Mouse (Mus musculus): ENCODE measurements around the gene Hist1h2bh. TPM values are rescaled to one million over a fixed set of nuclear protein-coding genes. Genes with fewer than 3 reads are reported as not detected.
"Not testable (repeated sequence)": the region's sequence is repeated elsewhere in the genome, so short reads cannot be mapped to it uniquely, and the experiment has no call there.

Hist1h2bh gene
- polyA plus RNA-seq, 1 experiment, result 4.2 TPM

DNA sequence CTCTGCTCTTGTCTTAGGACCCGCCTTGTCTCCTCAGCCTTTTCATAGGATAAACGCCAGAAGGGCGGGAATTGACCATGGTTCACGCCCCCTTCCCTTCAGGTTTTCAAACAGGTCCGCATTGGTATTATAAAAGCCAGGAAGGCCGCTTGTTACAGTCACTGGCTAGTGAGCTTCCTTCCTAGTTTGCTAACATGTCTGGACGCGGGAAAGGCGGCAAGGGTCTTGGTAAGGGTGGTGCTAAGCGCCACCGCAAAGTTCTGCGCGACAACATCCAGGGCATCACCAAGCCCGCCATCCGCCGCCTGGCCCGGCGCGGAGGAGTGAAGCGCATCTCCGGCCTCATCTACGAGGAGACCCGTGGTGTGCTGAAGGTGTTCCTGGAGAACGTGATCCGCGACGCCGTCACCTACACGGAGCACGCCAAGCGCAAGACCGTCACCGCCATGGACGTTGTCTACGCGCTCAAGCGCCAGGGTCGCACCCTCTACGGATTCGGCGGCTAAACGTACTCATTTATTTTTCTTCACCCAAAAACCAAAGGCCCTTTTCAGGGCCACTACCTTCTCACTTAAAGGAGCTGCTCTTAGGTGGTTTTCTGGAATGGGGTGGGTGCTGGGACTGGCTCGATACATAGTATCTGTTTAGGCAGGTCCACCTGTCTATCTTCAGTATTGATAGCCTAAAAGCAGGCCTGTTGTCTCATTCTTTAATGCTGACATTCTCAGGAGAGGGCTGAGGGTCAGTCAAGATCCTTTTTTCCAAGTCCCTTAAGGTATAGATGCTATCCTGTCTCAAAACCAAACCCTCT lies 38.4 kb upstream of the Hist1h2bh start, which contains the start of gene Hist1h4d:
Gene Hist1h4d (plus strand): TSS at position 191 of the 811 bp plus-strand sequence.
- H3K27me3 ChIP-seq (ENCODE audit: control insufficient read depth, insufficient read depth, low read length, poor library complexity, severe bottlenecking), result no peaks in the 10 kb centered on the region
- TF ChIP-seq POLR2A (IDR thresholded peaks at IDR 0.05; ENCODE audit: insufficient read depth, low read length), result peak; percentile 100
- no peak for TF ChIP-seq CTCF (IDR thresholded peaks at IDR 0.05; ENCODE audit: low read depth, low read length)
- peak; percentile 72 for TF ChIP-seq EP300 (IDR thresholded peaks at IDR 0.05; ENCODE audit: insufficient read depth, low read depth, low read length)
- H3K9ac ChIP-seq (ENCODE audit: low read depth, poor library complexity, severe bottlenecking), result peak within 1 kb of the TSS; percentile 95
- H3K27ac ChIP-seq (ENCODE audit: insufficient read depth, low read length), result peak within 1 kb of the TSS; percentile 64
- no peaks in the 10 kb centered on the region for H3K36me3 ChIP-seq (ENCODE audit: control insufficient read depth, insufficient read depth, low read length, poor library complexity, severe bottlenecking)
- H3K9me3 ChIP-seq (replicated peaks; ENCODE audit: control insufficient read depth, insufficient read depth, low read length, poor library complexity, severe bottlenecking), result no peaks in the 10 kb centered on the region
- H3K4me3 ChIP-seq (ENCODE audit: low read depth, low read length), result peak within 1 kb of the TSS; percentile 68
- H3K4me1 ChIP-seq (ENCODE audit: control insufficient read depth, insufficient read depth, low read length), result no peaks in the 10 kb centered on the region

DNA sequence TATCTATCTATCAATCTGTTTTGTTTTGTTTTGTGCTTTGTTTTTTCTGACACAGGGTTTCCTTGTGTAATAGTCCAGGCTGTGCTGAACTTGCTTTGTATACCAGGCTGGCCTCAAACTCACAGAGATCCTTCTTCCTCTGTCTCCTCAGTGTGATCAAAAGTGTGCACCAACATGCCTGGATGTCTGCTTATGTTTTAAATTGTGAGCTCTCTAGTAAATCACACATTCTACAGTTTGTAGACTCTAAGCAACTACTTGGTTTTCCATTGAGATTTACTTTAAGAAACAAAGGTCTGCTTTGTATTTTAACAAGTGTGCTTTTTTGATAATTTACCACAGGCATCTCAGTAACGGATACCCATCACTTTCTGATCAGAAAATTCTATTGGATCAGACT lies 34.6 kb upstream of the Hist1h2bh start:
- Histone ChIP-seq H3K4me1 (ENCODE audit: control insufficient read depth, insufficient read depth, low read length) (no peaks in the 10 kb centered on the region), H3K9me3 (replicated peaks; ENCODE audit: control insufficient read depth, insufficient read depth, low read length, poor library complexity, severe bottlenecking) (no peaks in the 10 kb centered on the region), H3K4me3 (ENCODE audit: low read depth, low read length) (no peak overlapping the region), H3K9ac (ENCODE audit: low read depth, poor library complexity, severe bottlenecking) (no peak overlapping the region), H3K27ac (ENCODE audit: insufficient read depth, low read length) (no peak overlapping the region), H3K27me3 (ENCODE audit: control insufficient read depth, insufficient read depth, low read length, poor library complexity, severe bottlenecking) (no peaks in the 10 kb centered on the region), H3K36me3 (ENCODE audit: control insufficient read depth, insufficient read depth, low read length, poor library complexity, severe bottlenecking) (no peaks in the 10 kb centered on the region)
- TF ChIP-seq POLR2A (IDR thresholded peaks at IDR 0.05; ENCODE audit: insufficient read depth, low read length) (no peak), CTCF (IDR thresholded peaks at IDR 0.05; ENCODE audit: low read depth, low read length) (no peak), EP300 (IDR thresholded peaks at IDR 0.05; ENCODE audit: insufficient read depth, low read depth, low read length) (no peak)

DNA sequence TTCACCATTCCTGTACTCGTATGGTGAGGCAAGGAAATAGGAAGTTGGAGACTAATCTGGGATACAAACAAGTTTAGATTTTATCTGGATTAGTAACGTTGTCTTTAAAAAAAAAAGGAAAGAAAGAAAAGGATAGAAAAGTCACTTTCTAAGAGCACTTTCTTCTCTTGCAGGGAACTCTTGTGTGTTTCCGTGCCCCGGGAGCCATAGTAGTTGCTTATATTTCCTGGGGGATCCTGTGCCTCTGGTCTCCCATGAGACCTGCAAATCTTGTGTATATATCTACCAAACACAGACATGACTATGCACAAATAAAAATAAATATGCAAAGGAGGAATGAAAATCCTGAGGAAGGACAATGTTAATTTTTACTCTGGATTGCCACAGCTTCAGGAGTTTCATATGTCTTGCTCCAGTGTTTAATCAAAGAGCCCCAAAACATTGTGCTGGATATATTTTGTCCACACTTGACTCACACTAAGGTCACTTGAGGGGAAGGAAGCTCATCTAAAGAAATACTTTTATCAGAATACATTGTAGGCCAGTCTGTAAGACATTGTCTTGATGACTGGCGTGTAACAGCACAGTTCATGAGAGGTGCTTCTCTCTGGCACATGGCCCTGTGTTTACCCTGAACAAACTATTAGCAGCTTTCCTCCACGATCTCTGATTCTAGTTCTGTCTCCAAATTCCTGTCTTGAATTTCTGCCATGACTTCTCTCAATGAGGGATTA lies 33.9 kb upstream of the Hist1h2bh start:
- TF ChIP-seq CTCF (IDR thresholded peaks at IDR 0.05; ENCODE audit: low read depth, low read length) (no peak), POLR2A (IDR thresholded peaks at IDR 0.05; ENCODE audit: insufficient read depth, low read length) (no peak), EP300 (IDR thresholded peaks at IDR 0.05; ENCODE audit: insufficient read depth, low read depth, low read length) (no peak)
- peak overlapping the region; percentile 72; the same call in 1 of the 2 replicates for H3K4me3 ChIP-seq (ENCODE audit: low read depth, low read length)

DNA sequence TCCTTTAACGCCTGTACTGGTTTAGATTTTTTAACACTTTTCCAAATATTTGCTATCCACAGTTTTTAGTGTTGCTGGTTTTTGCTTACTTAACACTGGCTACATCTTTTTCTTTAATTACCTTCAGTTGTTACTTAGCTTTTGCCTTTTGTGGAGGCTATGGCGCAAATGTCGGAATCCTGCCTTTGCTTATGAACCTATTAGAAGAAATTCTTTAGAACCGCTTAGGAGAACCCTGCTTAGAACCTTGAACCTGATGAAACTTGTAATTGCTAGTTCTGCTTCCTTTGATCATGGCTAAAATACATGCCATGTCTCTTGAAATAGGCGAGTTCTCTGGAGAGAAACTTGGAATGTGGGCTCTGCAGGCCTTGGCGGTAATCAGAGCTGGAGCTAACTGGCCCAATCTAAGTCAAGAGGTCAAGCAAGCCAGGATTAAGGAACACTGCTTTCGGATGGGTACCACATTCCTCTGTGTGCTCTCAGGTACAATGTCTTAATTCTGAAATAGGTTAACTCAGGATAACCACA lies 33.2 kb upstream of the Hist1h2bh start:
- Histone ChIP-seq H3K4me1 (ENCODE audit: control insufficient read depth, insufficient read depth, low read length) (no peaks in the 10 kb centered on the region), H3K9ac (ENCODE audit: low read depth, poor library complexity, severe bottlenecking) (peak overlapping the region; percentile 79), H3K27ac (ENCODE audit: insufficient read depth, low read length) (peak overlapping the region; percentile 93), H3K4me3 (ENCODE audit: low read depth, low read length) (peak overlapping the region; percentile 72), H3K36me3 (ENCODE audit: control insufficient read depth, insufficient read depth, low read length, poor library complexity, severe bottlenecking) (no peaks in the 10 kb centered on the region), H3K9me3 (replicated peaks; ENCODE audit: control insufficient read depth, insufficient read depth, low read length, poor library complexity, severe bottlenecking) (no peaks in the 10 kb centered on the region), H3K27me3 (ENCODE audit: control insufficient read depth, insufficient read depth, low read length, poor library complexity, severe bottlenecking) (no peaks in the 10 kb centered on the region)
- TF ChIP-seq CTCF (IDR thresholded peaks at IDR 0.05; ENCODE audit: low read depth, low read length), result no peak
- TF ChIP-seq POLR2A (IDR thresholded peaks at IDR 0.05; ENCODE audit: insufficient read depth, low read length), result no peak
- no peak for TF ChIP-seq EP300 (IDR thresholded peaks at IDR 0.05; ENCODE audit: insufficient read depth, low read depth, low read length)

More for the DNA sequence above, 33.9 kb upstream of the Hist1h2bh start:
- Histone ChIP-seq H3K27ac (ENCODE audit: insufficient read depth, low read length) (peak overlapping the region; percentile 93), H3K9ac (ENCODE audit: low read depth, poor library complexity, severe bottlenecking) (peak overlapping the region; percentile 79), H3K27me3 (ENCODE audit: control insufficient read depth, insufficient read depth, low read length, poor library complexity, severe bottlenecking) (no peaks in the 10 kb centered on the region), H3K9me3 (replicated peaks; ENCODE audit: control insufficient read depth, insufficient read depth, low read length, poor library complexity, severe bottlenecking) (no peaks in the 10 kb centered on the region), H3K4me1 (ENCODE audit: control insufficient read depth, insufficient read depth, low read length) (no peaks in the 10 kb centered on the region), H3K36me3 (ENCODE audit: control insufficient read depth, insufficient read depth, low read length, poor library complexity, severe bottlenecking) (no peaks in the 10 kb centered on the region)

DNA sequence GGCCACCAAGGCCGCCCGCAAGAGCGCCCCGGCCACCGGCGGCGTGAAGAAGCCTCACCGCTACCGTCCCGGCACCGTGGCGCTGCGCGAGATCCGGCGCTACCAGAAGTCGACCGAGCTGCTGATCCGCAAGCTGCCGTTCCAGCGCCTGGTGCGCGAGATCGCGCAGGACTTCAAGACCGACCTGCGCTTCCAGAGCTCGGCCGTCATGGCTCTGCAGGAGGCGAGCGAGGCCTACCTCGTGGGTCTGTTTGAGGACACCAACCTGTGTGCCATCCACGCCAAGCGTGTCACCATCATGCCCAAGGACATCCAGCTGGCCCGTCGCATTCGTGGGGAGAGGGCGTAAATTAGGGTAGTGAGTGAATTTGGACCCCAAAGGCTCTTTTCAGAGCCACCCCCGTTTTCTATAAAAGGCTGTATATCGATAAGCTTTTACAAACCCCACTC lies 32.7 kb upstream of the Hist1h2bh start:
- H3K27me3 ChIP-seq (ENCODE audit: control insufficient read depth, insufficient read depth, low read length, poor library complexity, severe bottlenecking); H3K4me1 ChIP-seq (ENCODE audit: control insufficient read depth, insufficient read depth, low read length); H3K9me3 ChIP-seq (replicated peaks; ENCODE audit: control insufficient read depth, insufficient read depth, low read length, poor library complexity, severe bottlenecking); H3K36me3 ChIP-seq (ENCODE audit: control insufficient read depth, insufficient read depth, low read length, poor library complexity, severe bottlenecking): not testable (repeated sequence)
- H3K27ac ChIP-seq (ENCODE audit: insufficient read depth, low read length), result peak overlapping the region; percentile 58; the same call in 1 of the 2 replicates
- H3K9ac ChIP-seq (ENCODE audit: low read depth, poor library complexity, severe bottlenecking), result peak overlapping the region; percentile 79
- TF ChIP-seq POLR2A (IDR thresholded peaks at IDR 0.05; ENCODE audit: insufficient read depth, low read length), result peak; percentile 81
- peak overlapping the region; percentile 85 for H3K4me3 ChIP-seq (ENCODE audit: low read depth, low read length)
